Mouse (Mus musculus) E14TG2a.4 (cell line): ENCODE data around the gene 2310007B03Rik.
A peak's percentile ranks its signal among the peaks of the same experiment; 100 is the strongest.

Experiments
- H3K27me3 ChIP-seq: 2 replicates; pipeline ENCODE4 v1.6.1; 2014; ENCODE audit warnings: low read length, control low read depth; ENCODE audit not compliant: insufficient read depth
- H3K36me3 ChIP-seq: 2 replicates; pipeline ENCODE4 v1.6.1; 2014; ENCODE audit warnings: low read length, control low read depth; ENCODE audit not compliant: insufficient read depth
- H3K4me1 ChIP-seq: replicated peaks from 2 replicates; pipeline ENCODE4 v1.6.1; 2014; ENCODE audit warnings: low read depth, low read length, control low read depth
- H3K4me3 ChIP-seq: replicated peaks from 2 replicates; pipeline ENCODE4 v1.5.1; 2014; ENCODE audit warnings: mild to moderate bottlenecking, low read length
- H3K9me3 ChIP-seq: 2 replicates; pipeline ENCODE4 v1.6.1; 2014; ENCODE audit warnings: low read length, control low read depth
- CTCF ChIP-seq: conservative IDR thresholded peaks from 2 replicates; pipeline ENCODE4 v1.5.1; 2014; ENCODE audit warnings: low read length
- NANOG ChIP-seq: IDR thresholded peaks from 2 replicates; pipeline ENCODE4 v1.6.1; 2014; ENCODE audit warnings: borderline replicate concordance, low read length, mixed read lengths
- POU5F1 ChIP-seq: IDR thresholded peaks from 2 replicates; pipeline ENCODE4 v1.6.1; 2014; ENCODE audit warnings: low read length, borderline replicate concordance

The 2310007B03Rik gene

DNA sequence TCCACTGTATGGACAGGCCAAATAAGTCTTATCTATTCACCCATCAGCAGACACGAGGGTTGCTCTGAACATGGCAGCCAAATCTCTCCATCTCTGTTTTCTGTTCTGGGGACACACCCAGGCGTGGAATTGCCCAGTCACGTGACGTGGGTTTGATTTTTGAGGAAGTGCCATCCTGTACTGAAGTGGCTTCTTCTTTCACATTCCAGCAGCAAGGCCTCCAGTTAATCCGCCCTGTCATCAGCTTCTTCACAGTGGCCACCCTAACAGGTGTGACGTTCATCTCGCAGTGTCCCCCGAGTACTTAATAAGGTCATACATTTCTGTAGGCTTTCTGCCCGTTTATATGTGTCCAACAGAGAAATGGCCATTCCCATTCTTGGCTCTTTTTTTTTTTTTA, 4.7 kb upstream of the 2310007B03Rik start:
- Histone ChIP-seq H3K27me3 (peaks cover 36% of the 10 kb centered on the region), H3K4me1 (peaks cover 22% of the 10 kb centered on the region), H3K9me3 (no peaks in the 10 kb centered on the region), H3K4me3 (no peak overlapping the region), H3K36me3 (no peaks in the 10 kb centered on the region)
- TF ChIP-seq POU5F1 (no peak), CTCF (no peak), NANOG (no peak)

DNA sequence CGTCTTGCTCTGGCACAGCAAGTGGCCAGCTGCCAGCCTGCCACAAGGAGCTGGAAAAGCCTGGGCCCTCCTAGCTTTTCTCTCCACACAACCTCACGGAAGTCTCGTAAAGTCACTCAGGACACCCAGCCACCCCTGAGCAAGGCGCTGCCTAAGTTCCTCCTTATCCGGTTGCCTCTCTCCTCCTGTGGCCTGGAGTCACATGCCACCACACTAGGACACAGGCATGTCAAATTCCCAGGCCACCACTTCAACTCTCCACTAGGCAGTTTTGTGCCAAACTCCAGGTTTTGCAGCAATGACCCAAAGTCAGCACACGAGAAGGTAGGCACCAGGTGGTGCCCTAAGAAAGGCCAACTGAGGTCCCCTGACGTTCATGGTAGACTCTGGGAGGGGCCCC, 1.8 kb upstream of the 2310007B03Rik start:
- Histone ChIP-seq H3K4me3 (no peak overlapping the region), H3K36me3 (no peaks in the 10 kb centered on the region), H3K9me3 (no peaks in the 10 kb centered on the region), H3K27me3 (peaks cover 32% of the 10 kb centered on the region), H3K4me1 (peaks cover 21% of the 10 kb centered on the region)
- no peak for TF ChIP-seq POU5F1

GRCm38 (mm10) chr1:93161921-93162320, 1.2 kb upstream of the 2310007B03Rik start:
- Histone ChIP-seq H3K9me3 (no peaks in the 10 kb centered on the region), H3K36me3 (no peaks in the 10 kb centered on the region), H3K4me1 (peaks cover 21% of the 10 kb centered on the region), H3K27me3 (peaks cover 32% of the 10 kb centered on the region), H3K4me3 (no peak overlapping the region)
- no peak for TF ChIP-seq NANOG
- TF ChIP-seq POU5F1: no peak
- TF ChIP-seq CTCF: no peak

DNA sequence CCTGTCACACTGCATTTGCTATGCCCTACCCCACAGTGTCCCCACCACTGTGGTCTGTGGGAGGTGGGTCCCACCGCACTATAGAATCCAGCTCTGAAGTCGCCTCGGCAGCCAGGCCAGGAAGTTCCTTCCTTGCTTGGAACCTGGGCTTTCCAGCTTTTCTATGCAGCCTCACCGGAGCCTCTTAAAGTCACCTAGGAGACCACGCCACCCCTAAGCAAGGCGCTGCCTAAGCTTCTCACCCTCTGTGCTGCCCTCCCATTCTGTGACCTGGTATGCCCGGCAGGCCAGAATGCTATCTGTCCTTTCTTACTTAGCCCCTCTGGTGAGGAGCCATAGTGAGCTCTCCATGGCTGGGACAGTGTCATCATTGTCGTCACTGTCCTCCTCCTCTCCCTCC, 602 bp upstream of the 2310007B03Rik start:
- Histone ChIP-seq H3K36me3 (no peaks in the 10 kb centered on the region), H3K4me3 (no peak overlapping the region), H3K9me3 (no peaks in the 10 kb centered on the region), H3K27me3 (peaks cover 32% of the 10 kb centered on the region), H3K4me1 (peaks cover 21% of the 10 kb centered on the region)
- TF ChIP-seq CTCF (no peak), NANOG (no peak), POU5F1 (no peak)

GRCm38 (mm10) chr1:93159566-93160500, 915 bp downstream of the 2310007B03Rik start:
- H3K9me3 ChIP-seq: no peaks in the 10 kb centered on the region
- H3K4me1 ChIP-seq: peaks cover 21% of the 10 kb centered on the region
- no peaks in the 10 kb centered on the region for H3K36me3 ChIP-seq
- peaks cover 38% of the 10 kb centered on the region for H3K27me3 ChIP-seq
- TF ChIP-seq NANOG (no peak), POU5F1 (no peak), CTCF (no peak)
- peak overlapping the region; percentile 32; the same call in 1 of the 2 replicates for H3K4me3 ChIP-seq

DNA sequence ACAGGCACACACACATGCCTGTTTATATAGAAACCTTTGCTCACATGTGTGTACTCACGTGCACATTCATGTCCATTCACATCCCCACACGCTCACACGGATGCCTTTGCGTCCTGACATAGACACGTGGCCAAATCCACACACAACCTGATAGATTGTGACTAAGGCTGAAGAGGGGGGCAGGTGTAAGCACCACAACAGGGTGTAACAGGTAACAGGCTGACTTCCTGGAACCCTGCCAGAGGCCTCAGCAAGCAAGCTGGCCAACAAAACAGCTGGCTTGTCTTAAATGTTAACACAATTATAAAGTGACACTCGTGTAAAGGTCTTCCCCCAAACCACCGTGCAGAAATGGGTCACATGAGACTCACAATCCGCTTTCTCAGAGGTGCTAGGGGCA, 1.8 kb downstream of the 2310007B03Rik start:
- Histone ChIP-seq H3K36me3 (no peaks in the 10 kb centered on the region), H3K4me1 (peaks cover 21% of the 10 kb centered on the region), H3K27me3 (peaks cover 29% of the 10 kb centered on the region; the same call in 1 of the 2 replicates), H3K9me3 (no peaks in the 10 kb centered on the region), H3K4me3 (no peak overlapping the region)
- no peak for TF ChIP-seq NANOG
- TF ChIP-seq CTCF: no peak
- TF ChIP-seq POU5F1: no peak

GRCm38 (mm10) chr1:93157566-93157965, 3.2 kb downstream of the 2310007B03Rik start:
- TF ChIP-seq CTCF: no peak
- no peak for TF ChIP-seq NANOG
- no peak for TF ChIP-seq POU5F1
- Histone ChIP-seq H3K4me3 (no peak overlapping the region), H3K27me3 (peaks cover 23% of the 10 kb centered on the region; the same call in 1 of the 2 replicates), H3K36me3 (no peaks in the 10 kb centered on the region), H3K9me3 (no peaks in the 10 kb centered on the region), H3K4me1 (peaks cover 27% of the 10 kb centered on the region)

GRCm38 (mm10) chr1:93150907-93151661, 9.7 kb downstream of the 2310007B03Rik start:
- H3K9me3 ChIP-seq: no peaks in the 10 kb centered on the region
- no peak for TF ChIP-seq POU5F1
- TF ChIP-seq NANOG: no peak
- no peak for TF ChIP-seq CTCF
- H3K4me3 ChIP-seq: no peak overlapping the region
- H3K27me3 ChIP-seq: peaks cover 13% of the 10 kb centered on the region; the same call in 1 of the 2 replicates
- no peaks in the 10 kb centered on the region for H3K36me3 ChIP-seq
- H3K4me1 ChIP-seq: peaks cover 6% of the 10 kb centered on the region; the same call in 1 of the 2 replicates
